Mouse (Mus musculus): Measurements from ENCODE around the gene Cst3. TPM values are rescaled to one million over a fixed set of nuclear protein-coding genes. Genes with fewer than 3 reads are reported as not detected.

Gene Cst3
- polyA plus RNA-seq, 1 experiment from 2014 or later, result 493 TPM

Other genes with a start within 250 kb of the Cst3 start
- gene Nxt1, start 203.1 kb downstream of the Cst3 start, polyA plus RNA-seq (2015; fragmentation: Nextera tagmentation; extraction: Ambion mirVana), result 54.6 and 62.5 TPM in 2 replicates
- gene Gzf1, start 194.7 kb downstream of the Cst3 start, polyA plus RNA-seq (2015; fragmentation: Nextera tagmentation; extraction: Ambion mirVana), result 23.0 and 24.3 TPM in 2 replicates
- 39.3 and 52.6 TPM in 2 replicates for gene Napb, start 143.2 kb downstream of the Cst3 start, polyA plus RNA-seq (2015; fragmentation: Nextera tagmentation; extraction: Ambion mirVana)
- gene Cstl1, start 125.3 kb downstream of the Cst3 start, polyA plus RNA-seq (2015; fragmentation: Nextera tagmentation; extraction: Ambion mirVana), result not detected in 2 replicates
- not detected in 2 replicates for gene Cst11, start 104.2 kb downstream of the Cst3 start, polyA plus RNA-seq (2015; fragmentation: Nextera tagmentation; extraction: Ambion mirVana)
- gene 8030411F24Rik, start 93.7 kb downstream of the Cst3 start, polyA plus RNA-seq (2015; fragmentation: Nextera tagmentation; extraction: Ambion mirVana), result not detected in 2 replicates
- not detected in 2 replicates for gene Cst12, start 86.3 kb downstream of the Cst3 start, polyA plus RNA-seq (2015; fragmentation: Nextera tagmentation; extraction: Ambion mirVana)
- not detected in 2 replicates for gene Cst8, start 76.9 kb downstream of the Cst3 start, polyA plus RNA-seq (2015; fragmentation: Nextera tagmentation; extraction: Ambion mirVana)
- not detected in 2 replicates for gene Cst13, start 55.6 kb downstream of the Cst3 start, polyA plus RNA-seq (2015; fragmentation: Nextera tagmentation; extraction: Ambion mirVana)
- not detected in 2 replicates for gene Cst9, start 40.5 kb downstream of the Cst3 start, polyA plus RNA-seq (2015; fragmentation: Nextera tagmentation; extraction: Ambion mirVana)
- not detected in 2 replicates for gene 9230104L09Rik, start 10.7 kb downstream of the Cst3 start, polyA plus RNA-seq (2015; fragmentation: Nextera tagmentation; extraction: Ambion mirVana)
- gene Gm1330, start 127.6 kb upstream of the Cst3 start, polyA plus RNA-seq (2015; fragmentation: Nextera tagmentation; extraction: Ambion mirVana), result not detected in 2 replicates
- not detected in 2 replicates for gene Gm10750, start 141.5 kb upstream of the Cst3 start, polyA plus RNA-seq (2015; fragmentation: Nextera tagmentation; extraction: Ambion mirVana)

All from forebrain, embryonic 16.5 days (tissue).